Mouse (Mus musculus) embryonic facial prominence, embryonic 11.5 days (tissue): ENCODE data around the gene Mkrn2. TPM values are rescaled to one million over a fixed set of nuclear protein-coding genes. Genes with fewer than 3 reads are reported as not detected.

ENCODE experiments used
- ATAC-seq: fragments of 200-750 bp; cut with Nextera tagmentation; replicated peaks from 2 replicates; pipeline ENCODE4 v1.8.0; 2017; ENCODE audit warnings: low read depth; ENCODE audit not compliant: insufficient number of reproducible peaks, low FRiP score, low TSS enrichment
- DNase-seq: peaks from one replicate; pipeline ENCODE4 v3.0.0-alpha.2; 2015; ENCODE audit warnings: low spot score
- H3K27ac ChIP-seq: fragments of 300-500 bp; sonication (generic); replicated peaks from 2 replicates; pipeline ENCODE4 v1.5.1; 2014; ENCODE audit warnings: mild to moderate bottlenecking, low read depth, low read length, control low read depth
- H3K27me3 ChIP-seq: fragments of 300-500 bp; sonication (generic); 2 replicates; pipeline ENCODE4 v1.6.1; 2014; ENCODE audit warnings: mild to moderate bottlenecking, low read length, moderate library complexity, mixed read lengths; ENCODE audit not compliant: control insufficient read depth, insufficient read depth
- H3K36me3 ChIP-seq: fragments of 300-500 bp; sonication (generic); replicated peaks from 2 replicates; pipeline ENCODE4 v1.6.1; 2014; ENCODE audit warnings: low read depth, mild to moderate bottlenecking, low read length, moderate library complexity, mixed read lengths; ENCODE audit not compliant: control insufficient read depth, insufficient read depth
- H3K4me1 ChIP-seq: fragments of 300-500 bp; sonication (generic); 2 replicates; pipeline ENCODE4 v1.6.1; 2014; ENCODE audit warnings: low read length, mixed read lengths; ENCODE audit not compliant: control insufficient read depth, insufficient read depth
- H3K4me2 ChIP-seq: fragments of 300-500 bp; sonication (generic); 2 replicates; pipeline ENCODE4 v1.6.1; 2014; ENCODE audit warnings: low read depth, mild to moderate bottlenecking, control low read depth, low read length, moderate library complexity
- H3K4me3 ChIP-seq: fragments of 300-500 bp; sonication (generic); 2 replicates; pipeline ENCODE4 v1.5.1; 2014; ENCODE audit warnings: low read depth, low read length, control low read depth
- H3K9ac ChIP-seq: fragments of 300-500 bp; sonication (generic); replicated peaks from 2 replicates; pipeline ENCODE4 v1.6.1; 2014; ENCODE audit warnings: mild to moderate bottlenecking, control low read depth, low read length
- H3K9me3 ChIP-seq: fragments of 300-500 bp; sonication (generic); replicated peaks from 2 replicates; pipeline ENCODE4 v1.6.1; 2016; ENCODE audit warnings: mild to moderate bottlenecking, low read length, inconsistent platforms, mixed read lengths; ENCODE audit not compliant: control insufficient read depth
- WGBS: fragments of 180-500 bp; shearing (Covaris S2); extraction: QIAGEN DNeasy Blood & Tissue Kit; methylation state at CpG from one replicate; pipeline ENCODE4 v1.1.7; 2014; 5-methylcytosine and 5-hydroxymethylcytosine counted together
- polyA plus RNA-seq: library from polyadenylated mRNA; unstranded; fragments of >200 nt; fragmentation: Nextera tagmentation; extraction: Ambion mirVana; gene quantifications from 2 replicates; pipeline ENCODE4 v1.2.1, GENCODE M21; 2014

Mkrn2 gene
- polyA plus RNA-seq, 1 experiment from 2014 or later = 28.1 TPM

DNA sequence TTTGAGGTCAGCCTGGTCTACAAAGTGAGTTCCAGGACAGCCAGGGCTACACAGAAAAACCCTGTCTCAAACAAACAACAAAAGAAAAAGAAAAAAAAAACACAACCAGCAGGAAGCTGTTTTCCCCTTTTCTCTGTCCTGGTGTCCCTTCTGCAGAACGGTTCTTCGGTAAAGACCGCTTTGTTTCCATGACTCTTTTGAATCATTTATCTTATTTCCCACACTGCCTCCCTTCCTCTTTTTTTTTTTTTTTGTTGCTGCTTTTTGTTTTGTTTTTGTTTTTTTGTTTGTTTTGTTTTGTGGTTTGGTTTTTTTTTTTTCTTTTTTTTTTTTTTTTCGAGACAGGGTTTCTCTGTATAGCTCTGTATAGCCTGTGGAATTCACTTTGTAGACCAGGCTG, 8.4 kb upstream of the Mkrn2 start:
- Histone ChIP-seq H3K4me3 (no peak overlapping the region), H3K27ac (no peak overlapping the region), H3K4me2 (no peak overlapping the region), H3K9me3 (no peaks in the 10 kb centered on the region), H3K4me1 (no peaks in the 10 kb centered on the region; the same call in 1 of the 2 replicates), H3K9ac (no peak overlapping the region), H3K27me3 (no peaks in the 10 kb centered on the region), H3K36me3 (no peaks in the 10 kb centered on the region)
- WGBS = 85% methylated on average over 4 of the region's 4 CpGs
- DNase-seq (no peak), ATAC-seq (no peak)

DNA sequence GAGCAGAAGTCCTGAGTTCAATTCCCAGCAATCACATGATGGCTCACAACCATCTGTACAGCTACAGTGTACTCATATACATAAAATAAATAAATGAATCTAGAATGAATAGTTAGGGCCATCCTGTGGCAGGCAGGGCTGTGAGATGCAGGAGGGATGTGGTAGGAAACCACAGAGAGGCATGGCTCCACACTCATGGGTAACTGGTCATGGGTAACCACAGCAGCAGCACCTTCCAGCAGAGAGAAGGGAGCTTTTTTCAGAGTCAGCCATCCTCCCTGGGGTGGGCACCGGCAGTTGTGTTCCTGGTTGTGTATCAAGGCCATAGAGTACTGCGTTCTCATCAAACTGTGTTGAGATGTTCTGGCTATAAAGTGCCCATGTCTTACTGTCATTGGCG, 7.2 kb upstream of the Mkrn2 start:
- Histone ChIP-seq H3K4me2 (no peak overlapping the region), H3K9ac (no peak overlapping the region), H3K4me1 (no peaks in the 10 kb centered on the region; the same call in 1 of the 2 replicates), H3K36me3 (no peaks in the 10 kb centered on the region), H3K4me3 (no peak overlapping the region), H3K9me3 (no peaks in the 10 kb centered on the region), H3K27ac (no peak overlapping the region), H3K27me3 (no peaks in the 10 kb centered on the region)
- DNase-seq (no peak), ATAC-seq (no peak)
- WGBS = 86% methylated on average over 3 of the region's 3 CpGs

GRCm38 (mm10) chr6:115595667-115596066, 6.0 kb upstream of the Mkrn2 start:
- H3K27ac ChIP-seq = no peak overlapping the region
- WGBS = 61% methylated on average over 3 of the region's 3 CpGs
- no peak overlapping the region for H3K9ac ChIP-seq
- no peaks in the 10 kb centered on the region; the same call in 1 of the 2 replicates for H3K4me1 ChIP-seq
- H3K27me3 ChIP-seq = no peaks in the 10 kb centered on the region
- H3K36me3 ChIP-seq = no peaks in the 10 kb centered on the region
- no peak overlapping the region for H3K4me3 ChIP-seq
- H3K4me2 ChIP-seq = no peak overlapping the region
- ATAC-seq (no peak), DNase-seq (no peak)
- no peaks in the 10 kb centered on the region for H3K9me3 ChIP-seq

- Histone ChIP-seq H3K9ac (no peak overlapping the region), H3K4me2 (peak overlapping the region; percentile 45; the same call in 1 of the 2 replicates), H3K4me3 (no peak overlapping the region), H3K27me3 (no peaks in the 10 kb centered on the region), H3K9me3 (no peaks in the 10 kb centered on the region), H3K4me1 (no peaks in the 10 kb centered on the region), H3K27ac (no peak overlapping the region), H3K36me3 (no peaks in the 10 kb centered on the region)
- 61% methylated on average over 4 of the region's 4 CpGs for WGBS
- DNase-seq (peak; percentile 3), ATAC-seq (no peak)
These were observed 384 bp upstream of the Mkrn2 start for GRCm38 (mm10) chr6:115601322-115601714.

GRCm38 (mm10) chr6:115606461-115606860, 4.8 kb downstream of the Mkrn2 start:
- ATAC-seq (no peak), DNase-seq (no peak)
- Histone ChIP-seq H3K27ac (no peak overlapping the region), H3K36me3 (no peaks in the 10 kb centered on the region), H3K9me3 (no peaks in the 10 kb centered on the region), H3K9ac (no peak overlapping the region), H3K4me3 (no peak overlapping the region), H3K4me2 (no peak overlapping the region), H3K4me1 (no peaks in the 10 kb centered on the region), H3K27me3 (no peaks in the 10 kb centered on the region)
- WGBS = 84% methylated on average over 1 of the region's 1 CpGs

GRCm38 (mm10) chr6:115607429-115607828, 5.7 kb downstream of the Mkrn2 start:
- DNase-seq (no peak), ATAC-seq (no peak)
- Histone ChIP-seq H3K4me3 (no peak overlapping the region), H3K27ac (no peak overlapping the region), H3K9ac (no peak overlapping the region), H3K27me3 (no peaks in the 10 kb centered on the region), H3K4me1 (no peaks in the 10 kb centered on the region), H3K4me2 (no peak overlapping the region), H3K36me3 (no peaks in the 10 kb centered on the region), H3K9me3 (no peaks in the 10 kb centered on the region)
- whole genome bisulfite sequencing = 86% methylated on average over 4 of the region's 4 CpGs

- no peak overlapping the region for H3K9ac ChIP-seq
- ATAC-seq (no peak), DNase-seq (peak; percentile 24)
- 58% methylated on average over 3 of the region's 3 CpGs for WGBS
- no peak overlapping the region for H3K27ac ChIP-seq
- H3K9me3 ChIP-seq = no peaks in the 10 kb centered on the region
- no peaks in the 10 kb centered on the region for H3K36me3 ChIP-seq
- H3K4me2 ChIP-seq = no peak overlapping the region
- no peaks in the 10 kb centered on the region for H3K27me3 ChIP-seq
- H3K4me1 ChIP-seq = no peaks in the 10 kb centered on the region
- H3K4me3 ChIP-seq = no peak overlapping the region
These were observed 7.4 kb downstream of the Mkrn2 start for GRCm38 (mm10) chr6:115609121-115609520.

DNA sequence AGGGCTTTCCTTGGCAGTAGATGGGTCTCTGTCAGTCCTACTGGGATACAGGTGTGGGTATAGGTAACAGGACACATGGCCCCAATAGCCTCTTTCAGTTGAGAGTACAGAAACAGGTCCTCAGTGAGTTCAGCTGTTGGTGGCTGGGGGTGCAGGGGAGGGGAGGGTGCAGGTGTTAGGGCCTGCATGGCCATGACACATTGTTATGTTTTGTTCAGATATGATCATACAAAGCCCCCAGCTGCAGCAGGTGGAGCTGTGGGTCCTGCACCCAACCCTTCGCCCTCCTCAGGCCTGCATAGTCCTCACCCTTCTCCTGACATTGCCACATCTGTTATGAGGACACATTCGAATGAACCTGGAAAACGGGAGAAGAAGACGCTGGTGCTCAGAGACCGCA, 8.6 kb downstream of the Mkrn2 start:
- no peaks in the 10 kb centered on the region for H3K9me3 ChIP-seq
- no peak overlapping the region for H3K9ac ChIP-seq
- no peaks in the 10 kb centered on the region for H3K27me3 ChIP-seq
- 92% methylated on average over 5 of the region's 5 CpGs for WGBS
- no peaks in the 10 kb centered on the region for H3K4me1 ChIP-seq
- ATAC-seq = no peak
- no peak overlapping the region for H3K27ac ChIP-seq
- no peaks in the 10 kb centered on the region for H3K36me3 ChIP-seq
- no peak overlapping the region for H3K4me3 ChIP-seq
- H3K4me2 ChIP-seq = no peak overlapping the region
- no peak for DNase-seq
